Mouse (Mus musculus) CH12.LX (cell line): ENCODE results near the gene Pde1a. TPM values are rescaled to one million over a fixed set of nuclear protein-coding genes. Genes with fewer than 3 reads are reported as not detected.

Source experiments
- DNase-seq: peaks from one replicate; pipeline ENCODE4 v3.0.0-alpha.2; 2013; ENCODE audit errors: extremely low read depth
- H3K27ac ChIP-seq: 2 replicates; pipeline ENCODE4 v1.5.1; 2012; ENCODE audit warnings: low read depth, mild to moderate bottlenecking, control low read depth, moderate library complexity; ENCODE audit not compliant: insufficient read depth
- H3K27me3 ChIP-seq: replicated peaks from 2 replicates; pipeline ENCODE3; 2012; ENCODE audit warnings: inconsistent platforms
- H3K36me3 ChIP-seq, 2 experiments: replicated peaks in 1 of 2; 2 replicates each; pipeline versions ENCODE3 to v1.6.1; 2012; ENCODE audit warnings: inconsistent platforms in 1 of 2, low read length in 1 of 2, mild to moderate bottlenecking in 1 of 2, mixed read lengths in 1 of 2, moderate library complexity in 1 of 2; ENCODE audit not compliant: control insufficient read depth in 1 of 2, insufficient read depth in 1 of 2
- H3K4me1 ChIP-seq, 2 experiments: 2 replicates each; pipeline ENCODE4 v1.6.1; 2012; ENCODE audit warnings: inconsistent platforms in 1 of 2, moderate library complexity in 1 of 2; ENCODE audit not compliant: insufficient read depth in 2 of 2, control insufficient read depth in 1 of 2
- H3K4me2 ChIP-seq: 2 replicates; pipeline ENCODE4 v1.6.1; 2012; ENCODE audit warnings: low read depth, mild to moderate bottlenecking, control low read depth; ENCODE audit not compliant: poor library complexity, insufficient read depth, severe bottlenecking
- H3K4me3 ChIP-seq, 3 experiments: fragments of 150-350 bp in 1 of 3; sonication (generic) in 1 of 3; replicated peaks in 1 of 3; 2 replicates each; pipeline versions ENCODE3 to v1.5.1; 2011 to 2012; ENCODE audit warnings: low read depth in 2 of 3, low read length in 2 of 3, mild to moderate bottlenecking in 2 of 3, moderate library complexity in 2 of 3, control low read depth in 1 of 3, improper control_type of control experiment in 1 of 3, inconsistent platforms in 1 of 3, mixed read lengths in 1 of 3; ENCODE audit not compliant: poor library complexity in 1 of 3
- H3K79me2 ChIP-seq: replicated peaks from 2 replicates; pipeline ENCODE4 v1.6.1; 2012; ENCODE audit warnings: mild to moderate bottlenecking, moderate library complexity; ENCODE audit not compliant: control insufficient read depth, poor library complexity, insufficient read depth, severe bottlenecking; ENCODE audit errors: extremely low read depth
- H3K9ac ChIP-seq: 2 replicates; pipeline ENCODE4 v1.6.1; 2012; ENCODE audit warnings: low read depth, mild to moderate bottlenecking, control low read depth, moderate library complexity; ENCODE audit not compliant: insufficient read depth
- H3K9me3 ChIP-seq: replicated peaks from 2 replicates; pipeline ENCODE3; 2012; ENCODE audit warnings: low read length, inconsistent platforms, mixed read lengths
- CHD1 ChIP-seq: IDR thresholded peaks from 2 replicates; pipeline ENCODE4 v1.6.1; 2012; ENCODE audit warnings: low read depth, low read length, improper control_type of control experiment, inconsistent platforms
- CHD2 ChIP-seq: IDR thresholded peaks from 2 replicates; pipeline ENCODE4 v1.6.1; 2011; ENCODE audit warnings: low read length, improper control_type of control experiment
- EP300 ChIP-seq: IDR thresholded peaks from 2 replicates; pipeline ENCODE4 v1.6.1; 2011; ENCODE audit warnings: low read length, improper control_type of control experiment
- GABPA ChIP-seq: IDR thresholded peaks from 2 replicates; pipeline ENCODE4 v1.6.1; 2012; ENCODE audit warnings: low read depth, low read length, improper control_type of control experiment, inconsistent platforms; ENCODE audit not compliant: insufficient replicate concordance
- HCFC1 ChIP-seq: IDR thresholded peaks from 2 replicates; pipeline ENCODE4 v1.6.1; 2012; ENCODE audit warnings: low read depth, mild to moderate bottlenecking, inconsistent platforms, low read length, improper control_type of control experiment
- IRF4 ChIP-seq: IDR thresholded peaks from 2 replicates; pipeline ENCODE4 v1.6.1; 2014; ENCODE audit warnings: low read depth, mild to moderate bottlenecking, inconsistent platforms, low read length, improper control_type of control experiment
- JUN ChIP-seq: IDR thresholded peaks from 2 replicates; pipeline ENCODE4 v1.6.1; 2011; ENCODE audit warnings: low read depth, mild to moderate bottlenecking, low read length, improper control_type of control experiment, moderate library complexity; ENCODE audit not compliant: insufficient read depth
- JUND ChIP-seq: conservative IDR thresholded peaks from 2 replicates; pipeline ENCODE4 v1.6.1; 2011; ENCODE audit warnings: low read depth, low read length, improper control_type of control experiment
- KAT2A ChIP-seq: IDR thresholded peaks from 2 replicates; pipeline ENCODE4 v1.6.1; 2012; ENCODE audit warnings: low read length, improper control_type of control experiment, inconsistent platforms; ENCODE audit not compliant: insufficient replicate concordance
- MAFK ChIP-seq: IDR thresholded peaks from 2 replicates; pipeline ENCODE4 v1.6.1; 2011; ENCODE audit warnings: low read length, improper control_type of control experiment; ENCODE audit not compliant: insufficient replicate concordance
- MAZ ChIP-seq: IDR thresholded peaks from 2 replicates; pipeline ENCODE4 v1.6.1; 2012; ENCODE audit warnings: low read depth, mild to moderate bottlenecking, inconsistent platforms, low read length, improper control_type of control experiment, moderate library complexity
- MEF2A ChIP-seq: IDR thresholded peaks from 2 replicates; pipeline ENCODE4 v1.6.1; 2014; ENCODE audit warnings: low read depth, mild to moderate bottlenecking, inconsistent platforms, low read length, improper control_type of control experiment, borderline replicate concordance
- MXI1 ChIP-seq: IDR thresholded peaks from 2 replicates; pipeline ENCODE4 v1.6.1; 2011; ENCODE audit warnings: mild to moderate bottlenecking, low read depth, low read length, improper control_type of control experiment
- NELFE ChIP-seq: IDR thresholded peaks from 2 replicates; pipeline ENCODE4 v1.6.1; 2011; ENCODE audit warnings: low read depth, low read length, improper control_type of control experiment
- NRF1 ChIP-seq: IDR thresholded peaks from 2 replicates; pipeline ENCODE4 v1.6.1; 2014; ENCODE audit warnings: low read depth, mild to moderate bottlenecking, inconsistent platforms, low read length, improper control_type of control experiment, moderate library complexity
- PAX5 ChIP-seq: IDR thresholded peaks from 2 replicates; pipeline ENCODE4 v1.6.1; 2012; ENCODE audit warnings: low read length, inconsistent platforms, mixed read lengths
- POLR2AphosphoS2 ChIP-seq: IDR thresholded peaks from 2 replicates; pipeline ENCODE4 v1.6.1; 2011; ENCODE audit warnings: low read depth, low read length, improper control_type of control experiment
- RAD21 ChIP-seq: IDR thresholded peaks from 2 replicates; pipeline ENCODE4 v1.6.1; 2011; ENCODE audit warnings: low read depth, mild to moderate bottlenecking, low read length, improper control_type of control experiment, moderate library complexity
- RCOR1 ChIP-seq: conservative IDR thresholded peaks from 2 replicates; pipeline ENCODE4 v1.6.1; 2012; ENCODE audit warnings: low read depth, mild to moderate bottlenecking, inconsistent platforms, low read length, improper control_type of control experiment
- SIN3A ChIP-seq: IDR thresholded peaks from 2 replicates; pipeline ENCODE4 v1.6.1; 2012; ENCODE audit warnings: low read length, improper control_type of control experiment, inconsistent platforms
- TBP ChIP-seq: conservative IDR thresholded peaks from 2 replicates; pipeline ENCODE4 v1.6.1; 2011; ENCODE audit warnings: low read depth, low read length, improper control_type of control experiment
- TCF12 ChIP-seq: IDR thresholded peaks from 2 replicates; pipeline ENCODE4 v1.6.1; 2014; ENCODE audit warnings: low read depth, mild to moderate bottlenecking, inconsistent platforms, low read length, improper control_type of control experiment
- UBTF ChIP-seq: IDR thresholded peaks from 2 replicates; pipeline ENCODE4 v1.6.1; 2012; ENCODE audit warnings: low read depth, mild to moderate bottlenecking, inconsistent platforms, low read length, improper control_type of control experiment, moderate library complexity
- USF2 ChIP-seq: conservative IDR thresholded peaks from 2 replicates; pipeline ENCODE4 v1.6.1; 2011; ENCODE audit warnings: low read depth, low read length, improper control_type of control experiment
- ZC3H11A ChIP-seq: IDR thresholded peaks from 2 replicates; pipeline ENCODE4 v1.6.1; 2012; ENCODE audit warnings: low read depth, mild to moderate bottlenecking, inconsistent platforms, low read length, improper control_type of control experiment
- ZKSCAN1 ChIP-seq: IDR thresholded peaks from 2 replicates; pipeline ENCODE4 v1.6.1; 2012; ENCODE audit warnings: low read depth, inconsistent platforms, low read length, improper control_type of control experiment, borderline replicate concordance
- ZNF384 ChIP-seq: IDR thresholded peaks from 2 replicates; pipeline ENCODE4 v1.6.1; 2012; ENCODE audit warnings: low read depth, low read length, improper control_type of control experiment, inconsistent platforms
- dilution Hi-C: fragments of 300-500 bp; cut with MboI; formaldehyde crosslinking; loops from 2 replicates; pipeline ENCODE4 v1.14.3; 2020; ENCODE audit warnings: low sequenced_read_pairs; ENCODE audit not compliant: extremely low pct_unique_long_range_greater_than_20kb, extremely low pct_ligation_motif_present
- in situ Hi-C: fragments of 300-500 bp; cut with MboI; formaldehyde crosslinking; loops from 3 replicates; pipeline ENCODE4 v1.14.3; 2019; ENCODE audit warnings: low sequenced_read_pairs, low pct_ligation_motif_present, low pct_unique_long_range_greater_than_20kb, mixed read lengths
- polyA plus RNA-seq: library from polyadenylated mRNA; unstranded; fragments of >175 nt; gene quantifications from 2 replicates; pipeline ENCODE4 v1.2.1, GENCODE M21; 2012; ENCODE audit warnings: low read depth; ENCODE audit not compliant: insufficient read length
- total RNA-seq, 2 experiments: library from RNA; depleted of rRNA; stranded (reverse); fragments of 300-350 nt in 1 of 2; fragments of >200 nt in 1 of 2; gene quantifications; 2 replicates each; pipeline ENCODE4 v1.2.3; 2012 to 2014

Gene Pde1a
- total and polyA plus RNA-seq, 3 experiments, result 0.05 to 0.08 TPM; not detected in 1

GRCm38 (mm10) chr2:80079618-80080017 is 49.6 kb downstream of the Pde1a start:
- in situ Hi-C loops, result no loop called here
- dilution Hi-C loops, result no loop called here
- H3K9ac ChIP-seq, result no peak overlapping the region
- H3K4me1 ChIP-seq, result no peaks in the 10 kb centered on the region
- no peak for TF ChIP-seq ZKSCAN1
- TF ChIP-seq RAD21, result no peak
- no peak for TF ChIP-seq NRF1
- no peak for TF ChIP-seq JUN
- no peak for TF ChIP-seq HCFC1
- TF ChIP-seq USF2, result no peak
- no peak for TF ChIP-seq SIN3A
- no peak for TF ChIP-seq TCF12
- TF ChIP-seq MEF2A, result no peak
- no peak for TF ChIP-seq UBTF
- no peak for TF ChIP-seq EP300
- no peak for TF ChIP-seq ZNF384
- TF ChIP-seq KAT2A, result no peak
- TF ChIP-seq CHD1, result no peak
- TF ChIP-seq MAFK, result no peak
- TF ChIP-seq RCOR1, result no peak
- TF ChIP-seq JUND, result no peak
- no peak for TF ChIP-seq ZC3H11A
- no peaks in the 10 kb centered on the region for H3K9me3 ChIP-seq
- H3K4me3 ChIP-seq, result no peak overlapping the region
- no peaks in the 10 kb centered on the region for H3K27me3 ChIP-seq
- no peaks in the 10 kb centered on the region for H3K36me3 ChIP-seq
- H3K27ac ChIP-seq, result no peak overlapping the region
- no peaks in the 10 kb centered on the region for H3K79me2 ChIP-seq
- DNase-seq, result no peak
- H3K4me2 ChIP-seq, result no peak overlapping the region

DNA sequence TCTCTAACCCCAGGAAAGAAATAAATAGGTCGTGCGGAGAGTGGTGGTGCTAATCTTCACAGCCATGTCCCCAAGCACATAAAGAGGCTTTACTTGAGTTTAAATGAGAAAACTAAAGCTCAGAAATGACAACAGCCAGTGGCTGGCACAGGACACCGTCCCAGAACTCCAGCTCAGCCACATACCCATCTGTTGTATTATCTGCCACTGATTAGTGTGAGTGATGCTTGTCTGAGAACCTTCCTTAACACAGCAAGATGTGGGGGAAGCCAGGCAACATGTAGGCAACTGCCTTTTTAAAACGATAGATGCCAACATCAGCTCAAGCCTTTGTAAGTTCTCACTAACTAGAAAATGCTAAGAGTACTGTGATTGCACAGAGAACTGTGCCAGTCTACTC is 52.9 kb downstream of the Pde1a start:
- in situ Hi-C loops, result no loop called here
- Histone ChIP-seq H3K27ac (no peak overlapping the region), H3K79me2 (no peaks in the 10 kb centered on the region)
- DNase-seq, result no peak
- TF ChIP-seq CHD1 (no peak), MAFK (no peak), NELFE (no peak), MAZ (no peak), CHD2 (no peak), UBTF (no peak), MXI1 (no peak), TBP (no peak), IRF4 (no peak), POLR2AphosphoS2 (no peak), GABPA (no peak), JUND (no peak), PAX5 (no peak), ZNF384 (no peak), MEF2A (no peak), ZC3H11A (no peak), ZKSCAN1 (no peak), HCFC1 (no peak)
- TF ChIP-seq, all 38 proteins: peak for 0
- no peaks in the 10 kb centered on the region for H3K9me3 ChIP-seq
- dilution Hi-C loops, result no loop called here
- no peak overlapping the region for H3K4me3 ChIP-seq
- H3K4me2 ChIP-seq, result no peak overlapping the region
- no peaks in the 10 kb centered on the region for H3K4me1 ChIP-seq
- no peaks in the 10 kb centered on the region for H3K36me3 ChIP-seq
- H3K9ac ChIP-seq, result no peak overlapping the region
- H3K27me3 ChIP-seq, result no peaks in the 10 kb centered on the region
